Mouse (Mus musculus) liver, adult 2 months (tissue): ENCODE results near the gene Themis3. TPM values are rescaled to one million over a fixed set of nuclear protein-coding genes. Genes with fewer than 3 reads are reported as not detected.

Experiments
- DNase-seq: peaks from one replicate; pipeline ENCODE4 v3.0.0-alpha.2; 2011; ENCODE audit warnings: low read depth, low spot score; ENCODE audit errors: extremely low read depth
- H3K27ac ChIP-seq: fragments of 200-500 bp; replicated peaks from 2 replicates; pipeline ENCODE4 v1.5.1; 2012; ENCODE audit warnings: low read depth, mild to moderate bottlenecking, control low read depth, inconsistent platforms, low read length; ENCODE audit not compliant: insufficient read depth
- H3K27me3 ChIP-seq: fragments of 200-500 bp; 2 replicates; pipeline ENCODE4 v1.6.1; 2012; ENCODE audit warnings: mild to moderate bottlenecking, moderate library complexity, low read length, inconsistent platforms; ENCODE audit not compliant: control insufficient read depth, insufficient read depth
- H3K36me3 ChIP-seq: fragments of 200-500 bp; 2 replicates; pipeline ENCODE4 v1.6.1; 2012; ENCODE audit warnings: low read length, inconsistent platforms; ENCODE audit not compliant: control insufficient read depth, insufficient read depth
- H3K4me1 ChIP-seq: fragments of 200-500 bp; 2 replicates; pipeline ENCODE4 v1.6.1; 2011; ENCODE audit warnings: low read length; ENCODE audit not compliant: control insufficient read depth, insufficient read depth
- H3K4me3 ChIP-seq: fragments of 200-500 bp; 2 replicates; pipeline ENCODE4 v1.5.1; 2011; ENCODE audit warnings: low read depth, mild to moderate bottlenecking, control low read depth, low read length, moderate library complexity; ENCODE audit not compliant: insufficient read depth
- H3K79me2 ChIP-seq: fragments of 200-500 bp; 2 replicates; pipeline ENCODE4 v1.6.1; 2012; ENCODE audit warnings: inconsistent platforms, mild to moderate bottlenecking, low read length, moderate library complexity; ENCODE audit not compliant: control insufficient read depth, insufficient read depth
- H3K9ac ChIP-seq: fragments of 200-500 bp; 2 replicates; pipeline ENCODE4 v1.6.1; 2012; ENCODE audit warnings: low read depth, mild to moderate bottlenecking, control low read depth, inconsistent platforms, low read length
- CTCF ChIP-seq: fragments of 200-500 bp; IDR thresholded peaks from 2 replicates; pipeline ENCODE4 v1.5.1; 2011; ENCODE audit warnings: low read depth, low read length, control low read depth
- POLR2A ChIP-seq: fragments of 200-500 bp; IDR thresholded peaks from 2 replicates; pipeline ENCODE4 v1.6.1; 2011; ENCODE audit warnings: low read length, control low read depth; ENCODE audit not compliant: insufficient read depth; ENCODE audit errors: extremely low read depth
- WGBS: fragments of 180-500 bp; shearing (Covaris S2); methylation state at CpG from one replicate; pipeline ENCODE4 v1.1.7; 2018; 5-methylcytosine and 5-hydroxymethylcytosine counted together
- polyA plus RNA-seq: library from polyadenylated mRNA; depleted of rRNA; stranded (reverse); fragments of >200 nt; gene quantifications from 2 replicates; pipeline ENCODE4 v1.2.3, GENCODE M21; 2012
- total RNA-seq: library from RNA; depleted of rRNA; stranded (reverse); fragments of >200 nt; gene quantifications from 2 replicates; pipeline ENCODE4 v1.2.3, GENCODE M21; 2014

Gene Themis3
- total and polyA plus RNA-seq, 2 experiments: not detected

- DNase-seq: peak; percentile 45
- Histone ChIP-seq H3K9ac (peak overlapping the region; percentile 98), H3K27me3 (no peaks in the 10 kb centered on the region), H3K4me1 (peaks cover 3% of the 10 kb centered on the region; the same call in 1 of the 2 replicates), H3K4me3 (peak overlapping the region; percentile 100), H3K27ac (peak overlapping the region; percentile 71), H3K79me2 (peaks cover 14% of the 10 kb centered on the region), H3K36me3 (no peaks in the 10 kb centered on the region)
- under 1% methylated on average over 57 of the region's 57 CpGs for WGBS
- TF ChIP-seq POLR2A (no peak), CTCF (no peak)
These were observed 75.4 kb downstream of the Themis3 start for GRCm38 (mm10) chr17:66518877-66519553.

DNA sequence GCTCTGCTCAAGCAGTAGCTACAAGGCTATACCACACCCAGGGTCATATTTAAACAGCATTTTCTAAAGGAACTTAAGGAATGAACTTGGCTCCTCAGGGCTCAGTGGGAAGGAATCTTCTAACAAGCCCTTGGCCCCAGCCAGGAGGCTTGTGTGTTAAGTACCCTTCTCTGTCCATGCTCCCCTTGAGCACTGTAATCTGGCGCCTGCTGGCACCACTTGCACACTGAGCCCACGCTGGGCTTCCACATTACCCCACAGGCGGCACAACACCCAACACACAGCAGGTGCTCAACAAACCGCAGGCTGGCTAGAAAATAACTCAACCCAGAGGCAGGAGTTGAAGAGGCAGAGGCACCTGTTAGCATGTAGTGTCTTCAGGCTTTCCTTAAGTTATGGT, 77.5 kb downstream of the Themis3 start:
- peaks cover 3% of the 10 kb centered on the region; the same call in 1 of the 2 replicates for H3K4me1 ChIP-seq
- H3K79me2 ChIP-seq: peaks cover 18% of the 10 kb centered on the region
- no peaks in the 10 kb centered on the region for H3K36me3 ChIP-seq
- 94% methylated on average over 4 of the region's 4 CpGs for WGBS
- H3K4me3 ChIP-seq: no peak overlapping the region
- DNase-seq: no peak
- H3K27me3 ChIP-seq: no peaks in the 10 kb centered on the region
- no peak overlapping the region for H3K9ac ChIP-seq
- TF ChIP-seq CTCF (no peak), POLR2A (no peak)
- no peak overlapping the region for H3K27ac ChIP-seq

DNA sequence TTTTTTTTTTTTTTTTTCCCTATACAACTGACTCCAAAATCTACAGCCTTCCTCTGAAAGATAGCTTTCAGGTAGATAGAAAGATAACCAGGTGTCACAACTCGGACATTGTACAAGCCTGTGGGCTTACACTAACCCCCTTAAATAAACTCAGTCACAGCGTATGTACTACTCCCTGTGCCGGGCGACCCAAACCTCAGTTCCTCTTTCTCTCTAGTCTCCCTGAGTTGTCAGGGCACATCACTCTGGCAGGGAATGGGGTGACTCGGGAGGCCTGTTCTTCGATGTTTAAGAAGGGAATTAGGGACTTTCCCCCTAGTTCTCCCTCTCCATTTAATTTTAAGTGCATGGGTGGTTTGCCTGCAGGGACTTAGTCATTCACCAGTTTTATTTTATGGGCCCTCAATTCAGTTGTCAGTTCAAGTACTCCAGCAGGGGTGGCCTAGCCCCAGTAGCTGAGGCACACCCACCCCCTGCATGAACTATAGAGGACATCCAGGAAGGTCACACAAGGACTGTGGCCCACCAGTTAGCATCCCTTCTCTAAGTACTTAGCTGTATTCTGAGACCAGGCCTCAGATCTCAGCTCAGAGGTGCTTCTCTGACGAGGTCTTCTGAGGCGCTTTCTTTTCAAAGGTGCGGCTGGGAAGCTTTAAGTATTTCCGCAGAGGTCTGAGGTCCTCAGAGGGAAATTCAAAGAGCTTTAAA, 80.0 kb downstream of the Themis3 start:
- no peaks in the 10 kb centered on the region for H3K36me3 ChIP-seq
- no peak overlapping the region for H3K9ac ChIP-seq
- no peaks in the 10 kb centered on the region for H3K27me3 ChIP-seq
- H3K4me3 ChIP-seq: no peak overlapping the region
- H3K4me1 ChIP-seq: no peaks in the 10 kb centered on the region; the same call in 1 of the 2 replicates
- H3K79me2 ChIP-seq: peaks cover 17% of the 10 kb centered on the region
- TF ChIP-seq POLR2A (no peak), CTCF (no peak)
- DNase-seq: no peak
- WGBS: 85% methylated on average over 10 of the region's 10 CpGs
- H3K27ac ChIP-seq: no peak overlapping the region

DNA sequence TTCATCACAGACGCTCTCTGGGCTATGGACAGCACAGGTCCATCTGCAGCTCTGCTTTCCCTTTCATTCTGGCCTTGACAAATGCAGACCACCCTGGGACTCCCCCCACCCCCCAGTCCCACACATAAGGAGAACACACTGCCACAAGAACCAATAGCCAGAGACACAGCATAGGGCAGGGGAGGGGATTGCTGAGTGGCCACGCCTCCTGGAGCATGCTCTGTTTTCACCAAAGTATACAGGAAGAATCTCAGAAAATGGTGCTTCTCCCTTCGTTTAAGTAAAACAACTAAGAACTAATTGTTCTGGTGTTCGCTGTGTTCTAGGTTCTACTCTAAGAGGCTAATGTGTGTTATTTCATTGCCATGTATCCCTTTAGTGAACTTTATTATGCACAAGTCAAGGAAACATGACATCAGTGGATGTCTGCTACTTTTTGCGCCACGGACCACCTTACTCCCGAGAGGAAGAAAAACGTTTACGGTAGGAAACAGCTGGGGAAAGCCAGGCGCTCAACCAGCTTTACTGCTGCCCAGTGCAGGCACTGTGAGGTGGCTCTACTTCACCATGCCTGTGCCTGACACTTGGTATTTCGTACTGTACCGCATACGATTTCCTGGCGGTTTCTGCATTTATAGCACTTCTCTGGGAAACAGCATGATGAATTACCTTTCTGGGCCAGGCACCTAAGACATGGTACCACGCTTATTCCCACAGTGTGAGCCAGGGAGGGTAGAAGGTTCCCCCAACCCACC, 82.0 kb downstream of the Themis3 start:
- H3K9ac ChIP-seq: no peak overlapping the region
- TF ChIP-seq CTCF (no peak), POLR2A (no peak)
- no peaks in the 10 kb centered on the region; the same call in 1 of the 2 replicates for H3K4me1 ChIP-seq
- no peaks in the 10 kb centered on the region for H3K27me3 ChIP-seq
- H3K4me3 ChIP-seq: no peak overlapping the region
- no peaks in the 10 kb centered on the region for H3K36me3 ChIP-seq
- no peak for DNase-seq
- no peak overlapping the region for H3K27ac ChIP-seq
- H3K79me2 ChIP-seq: peaks cover 7% of the 10 kb centered on the region; the same call in 1 of the 2 replicates
- WGBS: 87% methylated on average over 15 of the region's 15 CpGs

DNA sequence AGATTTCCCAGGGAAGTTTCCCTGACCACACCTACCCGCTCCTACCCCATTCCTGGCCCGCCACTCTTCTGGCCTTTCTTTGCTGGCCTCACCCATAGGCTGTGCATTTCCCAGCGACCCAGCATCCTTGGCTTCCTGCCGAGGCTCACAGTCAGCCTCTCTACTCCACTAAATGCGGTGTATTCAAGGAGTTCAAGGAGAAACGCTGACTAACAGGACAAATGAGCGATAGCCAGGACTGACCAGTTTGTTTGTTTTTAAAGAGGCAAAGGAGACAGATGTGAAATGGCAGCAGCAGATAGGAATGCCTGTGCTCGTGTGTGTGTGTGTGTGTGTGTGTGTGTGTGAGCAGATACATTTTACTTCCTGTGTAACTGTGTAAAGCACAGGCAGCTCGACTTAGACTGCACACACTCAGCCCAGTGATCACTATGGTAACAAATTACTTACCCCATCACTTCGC, 84.2 kb downstream of the Themis3 start:
- peaks cover 5% of the 10 kb centered on the region; the same call in 1 of the 2 replicates for H3K36me3 ChIP-seq
- 29% methylated on average over 10 of the region's 10 CpGs for WGBS

More for the DNA sequence above, 84.2 kb downstream of the Themis3 start:
- Histone ChIP-seq H3K79me2 (peaks cover 4% of the 10 kb centered on the region; the same call in 1 of the 2 replicates), H3K4me1 (no peaks in the 10 kb centered on the region; the same call in 1 of the 2 replicates), H3K9ac (no peak overlapping the region), H3K27me3 (no peaks in the 10 kb centered on the region), H3K4me3 (no peak overlapping the region), H3K27ac (no peak overlapping the region)
- peak; percentile 15 for DNase-seq
- TF ChIP-seq CTCF (no peak), POLR2A (no peak)
